Comparison of ENCODE assay signal across 8 mouse cellular contexts in genomic region chr4:149953621-149954481, GRCm38 (mm10). TPM values are rescaled to one million over a fixed set of nuclear protein-coding genes. Genes with fewer than 3 reads are reported as not detected.
DNase-seq lines count a peak whose midpoint lies in the region; ATAC-seq and TF ChIP-seq lines count a peak whose summit lies in the region.

No protein-coding gene starts in this region.

- peak overlapping the region; percentile 78 for H3K9ac ChIP-seq in embryonic facial prominence, embryonic 14.5 days (ENCODE audit: low read depth, low read length)
- H3K9ac ChIP-seq in liver, postnatal 0 days (replicated peaks) = peak overlapping the region; percentile 63

- TF ChIP-seq CTCF in liver, postnatal 0 days (IDR thresholded peaks at IDR 0.05; ENCODE audit: low read depth) = no peak

- H3K27me3 ChIP-seq in embryonic facial prominence, embryonic 14.5 days (replicated peaks; ENCODE audit: control insufficient read depth, insufficient read depth, low read length) = peaks cover 14% of the 10 kb centered on the region
- H3K27me3 ChIP-seq in liver, postnatal 0 days (ENCODE audit: insufficient read depth, low read length) = peaks cover 56% of the 10 kb centered on the region

- intact Hi-C loops in heart, postnatal 10 days (cut with DNase I) = loop anchor here (2.0 kb wide), 1 partner anchor 63 kb away; no protein-coding TSS in a partner anchor

- peak; percentile 64 for DNase-seq in 3134 (ENCODE audit: extremely low read depth, insufficient read length, low spot score)
- peak; percentile 78 for DNase-seq in Muller cell, postnatal 12 days (ENCODE audit: inconsistent ontology term)
- no peak for DNase-seq in embryonic facial prominence, embryonic 14.5 days (ENCODE audit: low spot score)
- peak; percentile 76 to 78 for DNase-seq in heart, postnatal 10 days
- peak; percentile 64 to 76 for DNase-seq in kidney, postnatal 4 days
- DNase-seq in liver, postnatal 0 days = peak; percentile 60
- DNase-seq in retina, embryonic 14.5 days (ENCODE audit: low spot score) = peak; percentile 46

- H3K9me3 ChIP-seq in embryonic facial prominence, embryonic 14.5 days (ENCODE audit: control insufficient read depth, low read length) = no peaks in the 10 kb centered on the region
- H3K9me3 ChIP-seq in liver, postnatal 0 days (ENCODE audit: low read length) = no peaks in the 10 kb centered on the region

- WGBS in embryonic facial prominence, embryonic 14.5 days = 3% methylated on average over 32 of the region's 32 CpGs
- WGBS in liver, postnatal 0 days (ENCODE audit: insufficient replicate concordance) = 5% methylated on average over 32 of the region's 32 CpGs

- peak overlapping the region; percentile 73 for H3K4me3 ChIP-seq in embryonic facial prominence, embryonic 14.5 days (ENCODE audit: low read depth, low read length)
- H3K4me3 ChIP-seq in liver, postnatal 0 days (ENCODE audit: low read depth, low read length) = peak overlapping the region; percentile 64

- peak overlapping the region; percentile 90 for H3K4me2 ChIP-seq in embryonic facial prominence, embryonic 14.5 days (ENCODE audit: low read depth, low read length)
- H3K4me2 ChIP-seq in liver, postnatal 0 days (ENCODE audit: low read depth, low read length) = peak overlapping the region; percentile 96

- peak overlapping the region; percentile 74 for H3K27ac ChIP-seq in embryonic facial prominence, embryonic 14.5 days (replicated peaks; ENCODE audit: low read depth, low read length)
- no peak overlapping the region for H3K27ac ChIP-seq in liver, postnatal 0 days (ENCODE audit: low read depth)

- H3K36me3 ChIP-seq in embryonic facial prominence, embryonic 14.5 days (ENCODE audit: control insufficient read depth, insufficient read depth, low read length) = no peaks in the 10 kb centered on the region
- no peaks in the 10 kb centered on the region for H3K36me3 ChIP-seq in liver, postnatal 0 days (replicated peaks; ENCODE audit: insufficient read depth, low read length)

- ATAC-seq in embryonic facial prominence, embryonic 14.5 days (ENCODE audit: low read depth) = no peak
- ATAC-seq in liver, postnatal 0 days = no peak; the same call in 1 of the 2 replicates
- ATAC-seq in erythroid progenitor cell, adult 5-6 weeks (replicated peaks; ENCODE audit: low FRiP score, poor library complexity, severe bottlenecking) = no peak

- TF ChIP-seq EP300 in liver, postnatal 0 days (IDR thresholded peaks at IDR 0.05; ENCODE audit: low read depth) = no peak

- H3K4me1 ChIP-seq in embryonic facial prominence, embryonic 14.5 days (ENCODE audit: control insufficient read depth, insufficient read depth, low read length) = peaks cover 12% of the 10 kb centered on the region; the same call in 1 of the 2 replicates
- H3K4me1 ChIP-seq in liver, postnatal 0 days (ENCODE audit: insufficient read depth) = peaks cover 7% of the 10 kb centered on the region

RNA-seq across cellular contexts. Expression of gene Spsb1, which starts 1.0 kb away (rescaled TPM):
- 16.3 and 19.6 TPM in 2 replicates for polyA plus RNA-seq in embryonic facial prominence, embryonic 14.5 days (2014; fragmentation: Nextera tagmentation; extraction: Ambion mirVana)
- 10 to 100 TPM; 34.3 to 56.2 TPM for total RNA-seq in heart, postnatal 10 days (2021)
- polyA plus RNA-seq in liver, postnatal 0 days (2015; fragmentation: Nextera tagmentation; extraction: Ambion mirVana) = 1.3 and 1.7 TPM in 2 replicates
- total RNA-seq in erythroid progenitor cell, adult 5-6 weeks (2015; ENCODE audit: low replicate concordance) = 0.72 TPM in 1 of 2 replicates, not detected in the other
- total RNA-seq in erythroid progenitor cell, adult 5-6 weeks (2017; ENCODE audit: low replicate concordance) = not detected in 2 replicates

RNA-seq across cellular contexts. Expression of gene H6pd, which starts 55.0 kb away (rescaled TPM):
- polyA plus RNA-seq in embryonic facial prominence, embryonic 14.5 days (2014; fragmentation: Nextera tagmentation; extraction: Ambion mirVana) = 14.1 and 14.7 TPM in 2 replicates
- 10 to 100 TPM; 41.9 to 45.6 TPM for total RNA-seq in heart, postnatal 10 days (2021)
- 33.0 and 36.5 TPM in 2 replicates for polyA plus RNA-seq in liver, postnatal 0 days (2015; fragmentation: Nextera tagmentation; extraction: Ambion mirVana)
- 2.5 TPM in 2 replicates for total RNA-seq in erythroid progenitor cell, adult 5-6 weeks (2015; ENCODE audit: low replicate concordance)
- total RNA-seq in erythroid progenitor cell, adult 5-6 weeks (2017; ENCODE audit: low replicate concordance) = 3.2 and 11.8 TPM in 2 replicates

Comparison
In these comparisons a context has a peak if more than half of its experiments do, and no peak if none do; other contexts are left out.
1. RNA of gene Spsb1, which starts 1.0 kb away (total RNA-seq): 34.3 to 56.2 TPM in heart, postnatal 10 days; 0.72 TPM in erythroid progenitor cell, adult 5-6 weeks; every median in the first group is over 10 times any median in the second.